Mouse (Mus musculus) embryo, embryonic 10.5 days (tissue): ENCODE data around the gene Scgb3a1.

Source experiments
- DNase-seq: peaks from one replicate; pipeline ENCODE4 v3.0.0-alpha.2; 2015; ENCODE audit warnings: low spot score

Scgb3a1 gene

DNA sequence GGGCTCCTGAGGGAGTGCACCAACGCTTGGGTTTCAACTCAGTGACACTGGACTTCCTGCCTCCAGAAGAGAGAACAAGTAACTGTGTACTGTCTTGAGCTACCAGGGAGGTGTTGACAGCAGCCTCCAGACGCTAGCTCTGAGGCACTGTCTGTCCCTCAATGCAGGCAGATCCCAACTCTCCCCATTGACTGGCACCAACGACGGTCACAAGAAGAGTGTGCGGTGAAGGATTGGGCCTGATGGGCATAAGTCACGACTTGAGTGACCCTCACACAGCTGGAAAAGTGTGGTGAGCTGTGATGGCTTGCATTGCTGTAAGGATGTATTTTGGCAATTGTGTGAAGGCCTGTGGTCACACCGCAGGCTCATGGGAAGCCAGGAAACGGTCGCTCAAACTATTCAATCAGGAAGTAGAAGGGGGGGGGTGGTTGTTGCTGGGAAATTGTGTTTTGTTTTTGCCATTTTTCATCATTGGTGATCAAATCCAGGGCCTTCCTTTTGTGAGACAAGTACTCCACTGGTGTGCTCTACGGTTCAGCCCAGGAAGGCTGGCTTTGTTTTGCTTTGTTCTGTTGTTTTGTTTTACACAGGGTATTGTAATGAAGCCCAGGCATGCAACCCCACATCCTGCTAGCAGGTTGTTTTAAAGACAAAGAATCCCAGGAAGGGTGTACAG lies 4.5 kb upstream of the Scgb3a1 start:
- no peak for DNase-seq

DNA sequence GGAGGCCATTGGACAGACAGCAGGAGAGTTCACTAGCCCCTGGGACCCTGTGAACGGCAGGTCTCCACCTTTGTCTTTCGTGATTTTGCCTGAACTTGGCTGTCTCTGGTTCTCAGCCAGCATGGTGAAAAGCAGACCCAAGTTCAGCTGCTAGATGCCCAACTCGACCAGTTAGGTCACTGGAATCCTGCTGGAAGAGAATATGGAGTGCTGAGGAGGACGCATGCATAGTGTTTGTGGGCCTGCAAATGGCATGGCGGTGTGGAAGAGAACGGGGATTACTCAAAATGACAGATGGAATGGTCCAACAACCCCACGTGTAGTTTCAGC lies 4.0 kb upstream of the Scgb3a1 start:
- no peak for DNase-seq

DNA sequence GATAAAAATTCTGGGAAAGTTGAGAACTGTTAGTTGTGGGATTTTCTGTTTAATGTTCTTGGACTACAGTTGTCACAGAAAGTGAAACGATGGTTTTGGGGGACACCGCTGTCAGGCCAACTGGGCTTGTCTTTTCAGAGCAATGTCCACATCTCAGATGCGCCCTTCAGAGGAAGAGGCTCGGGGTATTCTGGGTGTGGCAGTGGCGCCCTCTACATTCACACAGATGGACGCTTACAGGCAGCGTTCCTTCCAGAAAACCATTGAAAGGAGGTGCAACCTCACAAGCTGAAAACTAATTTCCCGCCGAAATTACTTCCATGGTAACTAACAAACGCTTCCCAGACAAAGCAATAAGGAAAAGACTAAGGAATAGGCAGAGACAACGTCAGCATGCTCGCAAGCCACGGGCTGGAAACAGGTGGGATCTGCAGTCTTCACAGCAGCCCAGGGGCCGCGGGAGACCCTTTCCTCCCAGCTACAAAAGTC lies 1.1 kb upstream of the Scgb3a1 start:
- DNase-seq, result no peak

DNA sequence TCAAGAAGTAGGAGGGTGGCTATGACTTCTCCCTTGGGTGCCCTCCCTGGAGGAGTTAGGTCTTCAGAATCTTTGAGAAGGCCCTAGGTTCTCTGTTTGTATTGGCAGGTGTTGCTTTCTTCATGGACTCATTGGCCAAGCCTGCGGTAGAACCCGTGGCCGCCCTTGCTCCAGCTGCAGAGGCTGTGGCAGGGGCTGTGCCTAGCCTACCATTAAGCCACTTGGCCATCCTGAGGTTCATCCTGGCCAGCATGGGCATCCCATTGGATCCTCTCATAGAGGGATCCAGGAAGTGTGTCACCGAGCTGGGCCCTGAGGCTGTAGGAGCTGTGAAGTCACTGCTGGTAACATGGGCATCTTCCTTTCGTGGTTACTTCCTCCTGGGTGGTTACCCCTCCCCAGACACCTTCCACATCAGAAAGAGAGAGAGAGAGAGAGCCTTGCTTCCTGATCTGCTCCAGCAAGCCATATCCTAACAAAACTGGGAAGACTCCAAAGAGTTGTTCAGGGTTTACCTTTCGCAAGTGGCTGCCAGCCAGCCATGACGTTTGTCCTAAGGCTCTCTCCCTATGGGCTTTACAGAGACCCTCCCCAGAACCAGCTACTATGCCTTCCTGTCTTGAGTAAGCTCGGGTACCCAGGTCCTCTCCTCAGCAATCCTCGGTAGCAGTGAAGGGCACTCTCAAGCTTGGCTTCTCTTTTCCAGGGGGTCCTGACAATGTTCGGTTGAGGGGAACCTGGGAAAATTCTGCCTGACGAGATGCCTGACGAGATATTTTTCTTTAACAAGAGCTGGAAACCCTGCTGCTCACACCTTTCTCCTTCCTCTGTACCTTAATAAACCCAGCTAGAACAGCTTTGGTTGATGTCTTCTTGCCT lies 1.1 kb downstream of the Scgb3a1 start:
- no peak for DNase-seq

DNA sequence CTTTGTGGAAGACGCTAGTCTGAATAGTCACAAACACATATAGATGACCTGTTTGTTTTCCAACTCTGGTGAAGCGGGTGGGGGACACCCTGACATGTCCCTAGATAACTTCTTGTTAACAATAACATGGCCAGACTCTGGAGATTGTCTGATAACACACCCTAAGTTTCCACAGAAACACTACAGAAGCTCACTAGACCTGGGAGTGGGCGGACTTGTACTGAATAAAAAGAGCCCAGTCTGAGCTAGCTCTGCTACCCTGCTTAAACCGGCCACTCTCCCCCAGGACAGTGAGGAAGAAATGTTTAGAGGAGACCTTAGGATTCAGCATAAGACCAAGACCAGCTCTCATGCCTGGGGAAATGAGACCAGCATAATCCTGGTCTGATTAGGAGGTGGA lies 2.1 kb downstream of the Scgb3a1 start:
- DNase-seq, result no peak

DNA sequence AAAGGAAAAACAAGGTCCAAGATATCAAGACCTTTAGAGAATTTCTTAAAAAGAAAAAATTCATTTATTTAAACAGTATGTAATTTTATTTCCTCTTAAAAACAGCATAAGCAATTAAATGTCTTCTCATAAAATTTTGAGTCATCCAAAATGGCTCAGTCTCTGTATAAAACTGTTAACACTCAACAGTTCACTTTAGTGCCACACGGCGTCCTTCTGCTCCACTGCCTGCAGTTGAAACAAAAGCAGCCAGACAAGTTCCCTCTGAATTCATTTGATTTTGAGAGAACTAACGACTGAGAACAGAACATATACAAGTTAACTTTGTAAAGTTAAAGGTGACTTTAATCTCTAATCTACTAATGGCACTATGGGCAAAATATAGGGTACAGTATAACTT lies 10.0 kb downstream of the Scgb3a1 start:
- no peak for DNase-seq

DNA sequence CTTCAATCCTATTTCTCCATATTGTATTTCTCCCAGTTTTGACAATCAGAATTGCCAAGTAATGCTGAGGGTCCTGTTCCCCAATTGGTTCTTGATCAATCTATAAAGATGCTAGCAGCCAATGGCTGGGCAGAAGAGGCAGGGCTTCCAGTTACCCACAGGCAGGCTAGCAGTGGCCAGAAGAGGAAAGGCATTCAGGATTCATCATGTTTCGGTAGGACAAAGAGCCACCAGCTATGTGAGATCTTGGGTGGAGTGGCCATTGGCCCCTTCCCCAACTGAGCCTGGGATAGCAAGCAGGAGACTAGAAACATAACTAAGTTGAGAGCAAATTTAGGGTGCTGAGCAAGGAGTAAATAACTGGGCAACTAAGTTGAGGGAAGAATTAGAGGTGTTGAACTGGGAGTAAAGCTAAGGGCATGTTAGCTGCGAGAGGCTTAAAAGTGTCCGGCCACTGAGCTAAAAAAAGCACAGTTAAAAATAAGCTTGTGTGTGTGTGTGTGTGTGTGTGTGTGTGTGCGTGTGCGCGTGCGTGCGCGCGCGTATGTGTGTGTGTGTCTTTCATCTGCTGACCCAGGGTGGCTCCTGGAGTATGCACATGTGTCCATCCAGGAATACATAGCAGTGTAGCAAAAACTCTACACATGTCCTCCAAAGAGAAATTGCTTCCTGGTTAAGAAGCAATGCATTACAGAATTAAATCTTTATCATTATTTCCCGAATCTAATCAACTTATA lies 21.0 kb downstream of the Scgb3a1 start:
- no peak for DNase-seq

DNA sequence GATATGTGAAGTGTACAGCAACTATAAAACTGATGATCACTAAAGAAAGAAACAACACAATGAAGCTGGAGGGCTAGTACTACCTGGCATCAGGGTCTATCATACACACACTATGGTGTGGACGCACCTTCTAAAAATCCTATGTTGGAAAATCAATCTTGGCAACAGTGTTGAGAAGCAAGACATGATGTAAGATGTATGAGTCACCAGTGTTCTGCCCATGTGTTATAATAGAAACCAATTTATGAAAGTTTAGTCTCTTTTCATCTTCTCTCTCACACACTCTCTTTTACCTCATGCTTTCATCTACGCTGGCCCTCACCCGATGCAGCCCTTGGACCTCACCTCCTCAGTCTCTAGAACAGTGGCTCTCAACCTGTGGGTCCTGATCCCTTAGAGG lies 31.6 kb downstream of the Scgb3a1 start:
- no peak for DNase-seq

DNA sequence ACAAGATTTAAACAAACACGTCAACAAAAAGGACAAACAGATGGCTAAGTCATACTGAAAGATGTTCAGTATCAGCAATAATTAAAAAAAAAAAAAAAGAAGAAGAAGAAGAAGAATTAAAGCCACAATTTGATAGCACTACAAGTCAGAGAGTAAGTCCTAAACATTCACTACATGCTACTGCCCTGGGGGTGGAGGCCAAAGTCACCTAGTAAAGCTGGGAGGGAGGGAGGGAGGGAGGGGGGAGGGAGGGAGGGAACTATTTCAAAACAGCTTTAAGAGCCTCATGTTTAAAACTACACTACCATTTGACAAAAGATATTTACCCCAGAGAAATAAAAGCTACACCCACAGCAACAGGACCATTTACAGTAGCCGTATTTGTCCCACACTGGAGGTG lies 32.3 kb downstream of the Scgb3a1 start:
- DNase-seq, result no peak

DNA sequence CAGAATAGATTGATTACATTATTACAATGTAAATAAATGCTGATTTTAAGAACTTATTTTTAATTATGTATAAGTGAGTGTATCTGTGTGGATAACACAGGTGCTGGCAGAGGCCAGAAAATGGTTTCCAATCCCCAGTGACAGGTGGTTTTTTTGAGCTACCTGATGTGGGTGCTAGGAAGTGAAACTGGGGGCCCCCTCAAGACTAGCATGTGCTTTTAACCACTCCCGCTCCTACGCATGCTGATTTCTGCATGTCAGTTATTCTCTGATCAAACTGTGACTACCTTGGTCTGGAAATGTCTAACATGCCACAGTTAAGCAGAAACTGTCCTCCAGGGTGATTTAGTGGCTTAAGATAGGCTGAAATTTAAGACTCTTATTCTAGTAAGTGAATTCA lies 33.1 kb downstream of the Scgb3a1 start:
- DNase-seq, result no peak

DNA sequence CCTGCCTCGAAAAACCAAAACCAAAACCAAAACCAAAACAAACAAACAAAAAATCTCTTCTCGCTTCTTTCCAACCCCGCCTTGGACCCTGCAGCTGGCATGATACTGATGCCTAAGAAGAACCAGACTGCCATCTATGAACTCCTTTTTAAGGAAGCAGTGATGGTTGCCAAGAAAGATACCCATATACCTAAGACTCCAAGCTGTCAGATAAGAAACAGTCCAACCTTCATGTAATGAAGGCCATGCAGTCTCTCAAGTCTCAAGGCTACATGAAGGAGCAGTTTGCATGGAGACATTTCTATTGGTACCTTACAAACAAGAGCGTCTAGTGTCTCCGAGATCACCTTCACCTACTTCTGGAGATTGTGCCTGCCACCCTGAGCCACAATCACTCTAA lies 34.4 kb downstream of the Scgb3a1 start:
- DNase-seq, result no peak

DNA sequence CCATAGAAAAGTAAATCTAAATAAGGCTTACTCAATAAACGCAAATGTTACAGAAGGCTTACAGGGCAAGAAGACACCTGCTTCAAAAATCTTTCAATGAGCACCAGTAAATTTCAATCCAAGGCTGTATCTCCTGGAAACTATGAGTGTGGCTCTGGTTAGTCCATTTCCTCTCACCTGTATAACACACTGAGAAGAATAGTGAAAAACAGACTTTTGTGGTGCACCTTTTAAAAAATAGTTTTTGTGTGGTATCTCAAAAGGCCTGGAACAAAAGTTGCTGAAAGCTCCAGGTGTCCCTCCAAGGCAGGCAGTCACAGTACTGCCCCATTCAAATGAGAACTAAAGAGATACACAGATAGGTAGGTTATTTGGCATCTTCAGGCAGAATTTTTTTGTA lies 35.7 kb downstream of the Scgb3a1 start:
- no peak for DNase-seq

DNA sequence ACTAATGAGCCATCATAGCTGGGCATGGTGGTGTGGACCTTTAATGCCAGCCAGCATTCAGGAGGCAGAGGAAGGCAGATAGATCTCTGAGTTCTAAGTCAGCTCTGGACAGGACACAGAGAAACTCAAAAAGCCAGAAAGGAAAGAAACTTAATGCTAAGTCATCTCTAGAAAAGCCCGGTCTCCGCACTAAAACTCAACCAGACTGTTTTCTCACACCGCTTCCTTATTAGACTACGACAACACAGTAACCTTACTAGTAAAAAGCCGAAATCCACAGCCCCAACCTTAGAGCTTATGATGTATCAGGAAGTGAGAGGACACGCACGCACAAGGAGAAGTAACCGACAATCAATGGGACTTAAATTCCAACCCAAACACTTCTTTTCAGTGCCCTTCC lies 38.6 kb downstream of the Scgb3a1 start:
- no peak for DNase-seq

DNA sequence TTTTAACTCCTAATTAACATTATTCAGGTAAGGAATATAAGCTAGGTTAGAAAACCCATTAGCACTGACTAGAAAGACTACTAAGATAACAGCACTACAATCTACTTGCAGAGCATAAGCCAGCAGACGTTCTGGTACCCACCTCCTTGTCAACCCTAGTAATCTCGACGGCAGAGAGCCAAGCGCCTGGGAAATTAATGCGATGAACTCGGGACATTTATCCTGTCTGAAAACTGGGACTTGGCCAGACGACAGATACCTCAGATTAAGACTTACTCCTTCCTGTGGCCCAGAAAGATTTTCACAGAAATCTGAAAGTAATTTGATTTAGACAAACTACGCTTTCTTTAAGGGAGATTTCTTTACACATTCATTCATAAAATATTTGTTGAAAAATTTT lies 41.4 kb downstream of the Scgb3a1 start:
- DNase-seq, result no peak

DNA sequence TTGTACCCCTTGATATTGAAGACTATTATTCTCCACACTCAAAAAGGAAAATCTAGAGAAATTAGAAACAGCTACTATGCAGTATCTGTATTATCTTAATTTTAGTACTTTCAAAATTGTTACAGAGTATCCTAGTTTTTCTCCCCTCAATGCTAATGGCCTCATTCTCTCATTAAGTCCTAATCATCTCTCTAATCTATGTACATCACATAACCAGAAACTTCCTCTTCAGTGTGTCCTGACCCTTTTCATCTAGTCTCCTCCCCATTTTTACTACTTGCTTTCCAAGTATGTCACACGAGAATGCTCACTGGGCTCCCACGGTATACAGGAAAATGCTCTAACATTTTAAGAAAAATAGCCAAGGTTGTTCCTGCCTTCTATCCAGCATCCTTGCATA lies 44.4 kb downstream of the Scgb3a1 start:
- DNase-seq, result no peak

DNA sequence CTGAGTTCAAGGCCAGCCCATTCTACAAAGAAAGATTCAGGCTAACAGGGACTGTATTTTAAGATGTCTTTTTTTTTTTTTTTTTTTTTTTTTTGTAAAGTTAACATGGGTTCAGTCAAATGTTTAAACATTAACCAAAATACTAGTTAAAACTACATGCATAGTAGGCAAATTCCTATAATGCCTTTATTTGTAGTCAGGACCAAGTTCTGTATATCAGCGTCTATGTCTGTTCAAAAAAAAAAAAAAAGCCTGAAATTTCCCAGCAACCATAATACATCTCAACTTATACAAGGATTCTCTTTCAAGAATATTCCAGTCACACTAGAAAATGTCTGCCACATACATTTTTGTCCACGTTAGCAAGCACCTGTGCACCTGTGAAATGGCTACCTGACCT lies 47.3 kb downstream of the Scgb3a1 start:
- no peak for DNase-seq

DNA sequence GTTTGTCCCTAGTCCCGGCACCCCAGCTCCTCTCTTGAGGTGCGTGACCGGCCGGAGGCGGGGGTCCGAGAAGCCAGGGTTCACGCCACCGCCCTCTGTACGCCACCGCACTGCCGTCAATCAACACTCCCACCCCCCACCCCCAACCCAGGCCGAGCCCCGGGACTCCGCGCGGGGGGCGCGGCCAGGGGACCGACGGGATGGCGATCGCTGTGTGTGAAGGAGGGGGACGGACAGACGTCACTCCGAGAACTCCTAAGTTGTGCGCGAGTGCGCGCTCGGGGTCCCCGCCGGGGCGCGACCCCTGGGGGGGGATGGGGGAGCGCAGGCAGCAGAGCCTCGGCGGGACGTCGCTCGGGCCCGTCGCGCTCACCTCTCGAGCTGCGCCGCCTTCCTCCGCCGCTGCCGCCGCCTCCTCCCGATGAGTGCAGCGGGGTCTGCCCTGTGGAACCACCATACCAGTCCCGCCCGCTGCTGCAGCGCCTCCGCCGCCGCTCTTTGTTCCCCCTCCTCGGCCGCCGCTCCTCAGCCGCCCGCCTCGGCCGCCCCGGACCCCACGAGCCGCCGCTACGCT lies 48.7 kb downstream of the Scgb3a1 start:
- DNase-seq, result peak; percentile 60

DNA sequence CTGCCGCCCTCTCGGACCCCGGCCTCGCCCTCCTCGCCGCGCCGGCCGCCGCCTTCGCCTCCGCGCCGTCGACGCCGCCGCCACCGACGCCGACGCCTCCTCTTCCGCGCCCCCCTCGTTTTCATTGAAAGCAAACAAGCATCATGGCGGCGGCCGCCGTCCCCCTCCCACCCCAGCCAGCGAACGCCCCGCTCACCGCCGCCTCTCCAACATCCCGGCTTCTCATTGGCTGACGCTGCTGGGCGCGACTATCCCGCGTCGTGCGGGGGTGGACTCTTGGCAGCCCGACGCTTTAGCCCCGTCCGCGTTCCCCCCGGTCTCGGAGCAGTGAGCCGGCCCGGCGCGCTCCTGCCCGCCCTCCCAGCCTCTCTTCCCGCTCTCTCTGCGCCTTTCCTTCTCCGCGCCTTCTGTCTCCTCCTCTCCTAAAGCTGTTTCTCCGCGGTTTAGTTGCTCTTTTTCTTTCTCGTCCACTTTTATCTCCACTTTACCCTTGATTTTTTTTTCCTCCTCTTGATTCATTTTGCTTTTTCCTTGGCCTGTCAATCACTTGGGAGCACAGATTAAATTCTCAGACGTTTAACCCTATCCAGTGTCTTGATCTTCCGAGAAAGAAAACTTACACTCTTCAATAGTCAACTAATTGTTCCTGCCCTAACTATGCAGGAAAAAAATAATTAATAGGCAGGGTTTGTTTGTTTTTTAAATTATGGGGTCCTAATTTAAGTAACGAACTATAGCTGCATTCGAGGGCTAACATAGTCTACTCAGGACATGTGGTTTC lies 49.3 kb downstream of the Scgb3a1 start, which contains the start of gene Cnot6:
TSS of gene Cnot6 (minus strand) at position 169 of the 781 bp plus-strand sequence.
- DNase-seq, result peak; percentile 99

DNA sequence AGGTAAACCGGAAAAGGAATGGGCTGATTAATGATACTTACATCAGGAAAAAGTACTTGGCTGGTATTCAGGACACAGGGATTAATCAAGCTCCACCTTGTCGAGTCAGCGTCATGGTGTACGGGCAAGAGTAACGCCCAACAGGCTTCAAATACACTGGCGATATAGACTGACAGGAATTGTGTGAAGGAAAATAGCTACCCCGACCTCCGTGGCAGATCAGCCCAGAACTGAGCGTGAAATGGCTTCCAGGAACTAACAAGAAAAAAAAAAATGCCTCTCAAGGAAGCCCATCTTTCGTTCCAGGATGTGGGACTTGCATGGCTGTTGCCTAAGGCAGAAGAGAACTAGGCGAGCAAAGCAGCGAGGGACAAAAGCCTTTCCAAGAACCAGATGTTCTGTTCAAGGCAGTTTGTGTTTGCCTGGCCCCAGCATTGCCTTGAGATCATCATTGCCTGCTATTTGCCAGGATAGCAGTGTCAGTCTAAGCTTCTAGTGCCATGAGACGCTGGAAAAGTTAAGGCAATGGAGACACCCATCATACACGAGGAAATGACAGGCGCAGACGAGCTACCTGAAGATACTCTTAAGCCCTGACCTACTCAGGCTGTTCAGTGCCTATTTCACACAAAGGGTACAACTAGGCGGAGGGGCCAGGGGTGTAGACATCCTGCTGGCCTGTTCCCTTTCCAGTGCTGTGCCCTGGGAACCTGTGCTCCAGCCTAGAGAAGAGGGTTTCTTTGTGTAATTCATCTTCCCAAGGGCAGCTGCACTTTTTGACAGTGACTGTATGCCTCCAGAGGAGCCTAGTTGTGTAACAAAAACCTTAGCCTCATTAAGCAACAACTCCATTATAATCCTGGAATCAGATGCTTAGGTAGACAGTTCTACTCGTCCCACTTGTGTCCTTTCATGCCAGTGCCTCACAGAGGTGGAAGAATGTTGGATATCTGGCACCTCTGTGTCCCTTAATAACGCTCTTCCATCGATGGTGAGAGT lies 50.2 kb downstream of the Scgb3a1 start:
- peak; percentile 61 for DNase-seq
